Mouse (Mus musculus) heart, postnatal 0 days (tissue): ENCODE data around the gene Antxr1. TPM values are rescaled to one million over a fixed set of nuclear protein-coding genes. Genes with fewer than 3 reads are reported as not detected.

ENCODE experiments used
- ATAC-seq: fragments of 200-750 bp; cut with Nextera tagmentation; 2 replicates; pipeline ENCODE4 v1.8.0; 2017; ENCODE audit warnings: low read depth, moderate number of reproducible peaks, moderate library complexity; ENCODE audit not compliant: insufficient read depth
- DNase-seq: peaks from one replicate; pipeline ENCODE4 v3.0.0-alpha.2; 2016; ENCODE audit warnings: low spot score
- H3K27ac ChIP-seq: fragments of 300-500 bp; sonication (generic); 2 replicates; pipeline ENCODE4 v1.5.1; 2014; ENCODE audit warnings: low read depth, mild to moderate bottlenecking
- H3K27me3 ChIP-seq: fragments of 300-500 bp; sonication (generic); 2 replicates; pipeline ENCODE4 v1.6.1; 2014; ENCODE audit warnings: low read length, mixed read lengths; ENCODE audit not compliant: control insufficient read depth, insufficient read depth
- H3K36me3 ChIP-seq: fragments of 300-500 bp; sonication (generic); replicated peaks from 2 replicates; pipeline ENCODE4 v1.6.1; 2014; ENCODE audit warnings: low read length, mixed read lengths; ENCODE audit not compliant: control insufficient read depth, insufficient read depth
- H3K4me1 ChIP-seq: fragments of 300-500 bp; sonication (generic); 2 replicates; pipeline ENCODE4 v1.6.1; 2014; ENCODE audit warnings: antibody characterized with exemption; ENCODE audit not compliant: control insufficient read depth, insufficient read depth
- H3K4me2 ChIP-seq: fragments of 300-500 bp; sonication (generic); 2 replicates; pipeline ENCODE4 v1.6.1; 2014; ENCODE audit warnings: low read depth, mild to moderate bottlenecking, low read length, moderate library complexity
- H3K4me3 ChIP-seq: fragments of 300-500 bp; sonication (generic); 2 replicates; pipeline ENCODE4 v1.5.1; 2014; ENCODE audit warnings: low read depth, low read length
- H3K9ac ChIP-seq: fragments of 300-500 bp; sonication (generic); replicated peaks from 2 replicates; pipeline ENCODE4 v1.6.1; 2014; ENCODE audit warnings: low read depth, low read length, mixed read lengths
- H3K9me3 ChIP-seq: fragments of 300-500 bp; sonication (generic); replicated peaks from 2 replicates; pipeline ENCODE4 v1.6.1; 2016; ENCODE audit warnings: low read length; ENCODE audit not compliant: control insufficient read depth
- CTCF ChIP-seq: IDR thresholded peaks from 2 replicates; pipeline ENCODE4 v1.5.1; 2016; ENCODE audit warnings: antibody characterized with exemption, control low read depth, low read depth
- EP300 ChIP-seq: IDR thresholded peaks from 2 replicates; pipeline ENCODE4 v1.6.1; 2016; ENCODE audit warnings: antibody characterized with exemption, low read depth
- WGBS: fragments of 180-500 bp; shearing (Covaris S2); extraction: QIAGEN DNeasy Blood & Tissue Kit; methylation state at CpG from one replicate; pipeline ENCODE4 v1.1.7; 2014; 5-methylcytosine and 5-hydroxymethylcytosine counted together
- polyA plus RNA-seq: library from polyadenylated mRNA; unstranded; fragments of >200 nt; fragmentation: Nextera tagmentation; extraction: Ambion mirVana; gene quantifications from 2 replicates; pipeline ENCODE4 v1.2.1, GENCODE M21; 2015
- total RNA-seq: library from RNA; depleted of rRNA; stranded (reverse); fragments of >200 nt; gene quantifications from 2 replicates; pipeline ENCODE4 v1.2.3, GENCODE M21; 2014; ENCODE audit warnings: low replicate concordance

Antxr1 gene
- total and polyA plus RNA-seq, 2 experiments from 2014 or later = 2.6 to 18.7 TPM

DNA sequence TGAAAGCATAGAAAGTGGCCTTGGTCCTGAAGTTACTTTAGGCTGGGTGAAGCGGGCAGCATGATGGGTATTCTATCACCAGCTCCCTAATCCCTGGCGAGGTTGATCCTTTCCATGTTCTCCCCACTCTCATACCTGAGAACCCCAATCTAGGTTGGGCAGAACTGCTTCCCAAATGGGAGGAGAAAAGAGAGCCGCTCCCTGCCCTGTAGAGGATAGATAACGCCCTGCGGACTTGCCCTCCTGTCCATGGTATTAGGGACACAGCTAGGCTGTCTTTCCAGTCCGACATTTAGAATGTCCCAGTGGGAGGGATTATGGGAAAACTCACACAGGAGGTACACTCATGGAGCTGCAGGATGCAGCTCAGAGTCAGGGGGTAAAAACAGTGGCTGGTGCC lies 165.3 kb downstream of the Antxr1 start:
- ATAC-seq (no peak), DNase-seq (no peak)
- Histone ChIP-seq H3K4me1 (no peaks in the 10 kb centered on the region), H3K27me3 (no peaks in the 10 kb centered on the region), H3K4me3 (no peak overlapping the region), H3K36me3 (no peaks in the 10 kb centered on the region), H3K27ac (no peak overlapping the region), H3K4me2 (no peak overlapping the region), H3K9ac (no peak overlapping the region), H3K9me3 (no peaks in the 10 kb centered on the region)
- 72% methylated on average over 6 of the region's 6 CpGs for WGBS
- no peak for TF ChIP-seq CTCF
- TF ChIP-seq EP300 = no peak

DNA sequence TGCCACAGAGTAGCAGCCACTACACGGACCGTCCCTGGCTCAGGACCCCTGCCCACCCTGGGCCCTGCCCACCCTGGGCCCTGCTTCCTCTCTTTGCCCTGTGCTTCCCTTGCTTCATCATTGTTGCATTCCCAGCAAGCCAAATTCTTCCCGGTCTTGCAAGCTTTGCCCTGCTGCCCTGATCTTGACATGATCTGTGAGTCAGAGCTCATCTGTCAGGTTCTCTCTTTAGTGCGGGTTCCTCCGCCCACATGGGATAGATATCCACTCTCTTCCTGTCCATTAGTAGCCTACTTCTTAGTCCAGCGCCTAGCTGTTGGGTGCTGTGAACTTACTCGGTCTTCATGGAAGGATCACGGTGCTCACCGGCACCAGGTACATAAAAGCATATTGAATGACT lies 167.6 kb downstream of the Antxr1 start:
- 78% methylated on average over 9 of the region's 9 CpGs for WGBS
- H3K4me1 ChIP-seq = no peaks in the 10 kb centered on the region
- ATAC-seq = no peak
- no peaks in the 10 kb centered on the region for H3K9me3 ChIP-seq
- H3K27ac ChIP-seq = no peak overlapping the region
- TF ChIP-seq CTCF (no peak), EP300 (no peak)
- no peaks in the 10 kb centered on the region for H3K27me3 ChIP-seq
- no peak overlapping the region for H3K4me3 ChIP-seq
- no peak for DNase-seq
- no peaks in the 10 kb centered on the region for H3K36me3 ChIP-seq
- H3K4me2 ChIP-seq = no peak overlapping the region
- H3K9ac ChIP-seq = no peak overlapping the region

DNA sequence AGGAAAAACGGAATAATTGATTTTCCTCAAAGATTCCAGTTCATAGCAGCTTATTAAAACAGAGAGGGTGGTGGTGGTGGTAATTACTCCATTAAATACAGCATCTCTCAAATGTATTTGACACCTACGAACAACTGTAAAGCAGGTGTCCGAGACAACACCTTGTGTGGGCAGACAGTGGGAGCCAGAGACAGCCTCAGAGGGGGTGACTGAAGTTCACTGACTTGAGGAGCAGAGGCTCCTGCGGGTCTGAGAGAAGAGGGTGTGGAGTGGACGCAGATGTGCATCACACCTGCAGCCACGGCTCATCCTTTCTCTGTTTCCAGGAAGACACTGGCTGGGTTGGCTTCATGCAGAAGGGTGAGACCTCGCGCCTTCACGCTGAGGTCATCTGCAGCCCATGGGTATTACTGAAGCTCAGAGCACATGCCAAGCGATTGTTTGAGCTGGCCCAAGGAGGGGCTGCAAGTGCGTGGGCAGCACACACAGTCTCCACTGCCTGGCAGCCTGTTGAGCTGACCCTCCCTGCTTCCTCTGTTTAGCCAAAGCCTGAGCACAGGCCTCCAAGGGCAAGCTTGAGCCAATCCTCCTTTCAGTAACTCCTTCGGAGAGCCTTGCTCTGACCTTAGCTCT lies 168.8 kb downstream of the Antxr1 start:
- Histone ChIP-seq H3K27me3 (no peaks in the 10 kb centered on the region), H3K36me3 (no peaks in the 10 kb centered on the region), H3K4me1 (no peaks in the 10 kb centered on the region), H3K4me3 (no peak overlapping the region), H3K27ac (no peak overlapping the region), H3K9me3 (no peaks in the 10 kb centered on the region), H3K4me2 (no peak overlapping the region), H3K9ac (no peak overlapping the region)
- no peak for DNase-seq
- WGBS = 78% methylated on average over 12 of the region's 12 CpGs
- no peak for ATAC-seq
- no peak for TF ChIP-seq CTCF
- TF ChIP-seq EP300 = no peak

GRCm38 (mm10) chr6:87165536-87166311 lies 169.9 kb downstream of the Antxr1 start:
- Histone ChIP-seq H3K9me3 (no peaks in the 10 kb centered on the region), H3K4me3 (no peak overlapping the region), H3K27ac (no peak overlapping the region), H3K36me3 (no peaks in the 10 kb centered on the region), H3K4me1 (no peaks in the 10 kb centered on the region), H3K9ac (no peak overlapping the region), H3K27me3 (no peaks in the 10 kb centered on the region), H3K4me2 (no peak overlapping the region)
- ATAC-seq (no peak), DNase-seq (no peak)
- WGBS = 69% methylated on average over 8 of the region's 8 CpGs
- no peak for TF ChIP-seq EP300
- no peak for TF ChIP-seq CTCF

DNA sequence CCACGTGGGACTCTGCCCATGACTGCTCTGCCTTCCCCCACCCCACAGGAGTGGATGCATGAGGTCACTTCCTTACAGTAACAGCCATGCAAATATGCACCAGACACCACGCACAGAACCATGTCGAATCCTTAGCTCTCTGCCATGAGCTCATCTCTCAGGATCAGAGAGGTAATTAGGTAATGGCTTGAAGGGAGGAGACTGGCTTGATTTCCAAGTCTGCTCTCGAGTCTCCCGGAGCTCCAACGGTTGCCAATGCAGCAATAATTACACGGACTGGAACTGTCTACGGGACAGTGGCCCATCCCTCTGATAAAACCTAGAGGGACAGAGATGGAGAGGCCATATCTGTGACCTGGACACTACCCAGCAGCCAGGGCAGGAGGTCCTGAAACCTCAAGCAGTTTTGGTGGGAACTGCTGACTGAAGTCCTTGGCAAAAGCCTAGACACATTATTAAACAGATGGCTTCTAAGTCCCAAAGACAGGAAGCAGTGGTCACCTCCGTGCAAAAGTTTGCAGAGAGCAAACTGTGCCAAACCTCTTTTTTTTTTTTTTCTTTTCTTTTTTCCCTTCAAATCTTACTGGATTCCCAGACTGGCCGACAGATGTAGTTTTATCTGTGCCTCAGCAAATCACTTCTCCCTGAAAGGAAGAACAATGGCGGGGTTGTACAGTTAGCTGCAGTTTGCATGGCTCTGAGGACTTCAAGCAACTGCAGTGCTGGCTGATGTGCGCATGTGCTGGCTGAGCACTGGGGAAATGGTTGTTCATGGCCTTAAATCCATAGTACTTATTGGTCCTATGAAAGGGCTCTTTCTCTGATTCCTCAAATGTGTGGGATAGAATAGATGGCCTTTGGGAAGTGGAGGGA lies 174.0 kb downstream of the Antxr1 start:
- DNase-seq (no peak), ATAC-seq (peak; percentile 45)
- Histone ChIP-seq H3K27me3 (no peaks in the 10 kb centered on the region), H3K9ac (no peak overlapping the region), H3K4me2 (no peak overlapping the region), H3K36me3 (no peaks in the 10 kb centered on the region), H3K9me3 (no peaks in the 10 kb centered on the region), H3K4me1 (no peaks in the 10 kb centered on the region), H3K4me3 (no peak overlapping the region), H3K27ac (0 out of 2 replicates have a peak overlapping the region, but pooled peaks have one; percentile 11)
- TF ChIP-seq EP300 (no peak), CTCF (no peak)
- 47% methylated on average over 12 of the region's 12 CpGs for WGBS
